Mouse (Mus musculus) intestine, postnatal 0 days (tissue): ENCODE measurements at regions not wholly inside any gene's neighbourhood (a gene's known extent, or its start where the extent isn't known, plus 50 kb on each side); places are given as distances from the start of the nearest gene placed in this dataset.

ENCODE experiments used
- ATAC-seq: fragments of 200-750 bp; cut with Nextera tagmentation; 2 replicates; pipeline ENCODE4 v1.8.0; 2017; ENCODE audit warnings: mild to moderate bottlenecking, moderate TSS enrichment, moderate library complexity
- H3K27ac ChIP-seq: fragments of 300-500 bp; sonication (generic); 2 replicates; pipeline ENCODE4 v1.5.1; 2014; ENCODE audit warnings: mild to moderate bottlenecking, low read depth, low read length, moderate library complexity
- H3K27me3 ChIP-seq: fragments of 300-500 bp; sonication (generic); replicated peaks from 2 replicates; pipeline ENCODE4 v1.6.1; 2014; ENCODE audit warnings: low read length, mixed read lengths; ENCODE audit not compliant: control insufficient read depth, insufficient read depth
- H3K36me3 ChIP-seq: fragments of 300-500 bp; sonication (generic); 2 replicates; pipeline ENCODE4 v1.6.1; 2014; ENCODE audit warnings: mild to moderate bottlenecking, moderate library complexity; ENCODE audit not compliant: control insufficient read depth, insufficient read depth
- H3K4me1 ChIP-seq: fragments of 300-500 bp; sonication (generic); replicated peaks from 2 replicates; pipeline ENCODE4 v1.6.1; 2014; ENCODE audit warnings: antibody characterized with exemption, low read length, mixed read lengths; ENCODE audit not compliant: control insufficient read depth, insufficient read depth
- H3K4me2 ChIP-seq: fragments of 300-500 bp; sonication (generic); replicated peaks from 2 replicates; pipeline ENCODE4 v1.6.1; 2014; ENCODE audit warnings: low read depth, mild to moderate bottlenecking, moderate library complexity
- H3K4me3 ChIP-seq: fragments of 300-500 bp; sonication (generic); 2 replicates; pipeline ENCODE4 v1.5.1; 2014; ENCODE audit warnings: low read depth, low read length
- H3K9ac ChIP-seq: fragments of 300-500 bp; sonication (generic); 2 replicates; pipeline ENCODE4 v1.6.1; 2014; ENCODE audit warnings: mild to moderate bottlenecking, low read depth, low read length
- H3K9me3 ChIP-seq: fragments of 300-500 bp; sonication (generic); 2 replicates; pipeline ENCODE4 v1.6.1; 2016; ENCODE audit warnings: mixed run types; ENCODE audit not compliant: control insufficient read depth
- CTCF ChIP-seq: sonication (generic); IDR thresholded peaks from 2 replicates; pipeline ENCODE4 v1.5.1; 2016; ENCODE audit warnings: low read depth, mild to moderate bottlenecking, control low read depth, antibody characterized with exemption, moderate library complexity
- WGBS: fragments of 180-500 bp; shearing (Covaris S2); extraction: QIAGEN DNeasy Blood & Tissue Kit; methylation state at CpG from one replicate; pipeline ENCODE4 v1.1.7; 2014; 5-methylcytosine and 5-hydroxymethylcytosine counted together

GRCm38 (mm10) chr7:136480641-136481202 is 413.7 kb upstream of the Mgmt start:
- Histone ChIP-seq H3K27me3 (no peaks in the 10 kb centered on the region; the same call in 1 of the 2 replicates), H3K4me3 (no peak overlapping the region), H3K4me2 (no peak overlapping the region), H3K9ac (no peak overlapping the region), H3K36me3 (no peaks in the 10 kb centered on the region), H3K4me1 (no peaks in the 10 kb centered on the region), H3K27ac (no peak overlapping the region), H3K9me3 (no peaks in the 10 kb centered on the region)
- TF ChIP-seq CTCF = no peak
- 73% methylated on average over 13 of the region's 13 CpGs for WGBS
- ATAC-seq = no peak

- no peaks in the 10 kb centered on the region; the same call in 1 of the 2 replicates for H3K27me3 ChIP-seq
- no peaks in the 10 kb centered on the region for H3K9me3 ChIP-seq
- H3K36me3 ChIP-seq = no peaks in the 10 kb centered on the region
- no peak for TF ChIP-seq CTCF
- H3K9ac ChIP-seq = no peak overlapping the region
- no peak for ATAC-seq
- no peak overlapping the region for H3K27ac ChIP-seq
- no peak overlapping the region for H3K4me3 ChIP-seq
- no peaks in the 10 kb centered on the region for H3K4me1 ChIP-seq
- no peak overlapping the region for H3K4me2 ChIP-seq
Measured at GRCm38 (mm10) chr7:136483237-136483636, 411.2 kb upstream of the Mgmt start.

- no peak overlapping the region for H3K27ac ChIP-seq
- no peaks in the 10 kb centered on the region for H3K36me3 ChIP-seq
- H3K4me2 ChIP-seq = no peak overlapping the region
- no peak for ATAC-seq
- H3K4me1 ChIP-seq = no peaks in the 10 kb centered on the region
- no peaks in the 10 kb centered on the region for H3K9me3 ChIP-seq
- H3K27me3 ChIP-seq = peaks cover 19% of the 10 kb centered on the region; the same call in 1 of the 2 replicates
- TF ChIP-seq CTCF = no peak
- H3K9ac ChIP-seq = no peak overlapping the region
- H3K4me3 ChIP-seq = no peak overlapping the region
- WGBS = 63% methylated on average over 5 of the region's 5 CpGs
Measured at GRCm38 (mm10) chr7:136487556-136487955, 406.9 kb upstream of the Mgmt start.

GRCm38 (mm10) chr7:136494862-136495261 is 399.6 kb upstream of the Mgmt start:
- WGBS = 54% methylated on average over 3 of the region's 3 CpGs
- ATAC-seq = no peak
- Histone ChIP-seq H3K27me3 (peaks cover 23% of the 10 kb centered on the region; the same call in 1 of the 2 replicates), H3K9me3 (no peaks in the 10 kb centered on the region), H3K4me1 (no peaks in the 10 kb centered on the region), H3K36me3 (no peaks in the 10 kb centered on the region), H3K4me3 (no peak overlapping the region), H3K27ac (no peak overlapping the region), H3K9ac (no peak overlapping the region), H3K4me2 (no peak overlapping the region)
- no peak for TF ChIP-seq CTCF

GRCm38 (mm10) chr7:136496335-136497242 is 397.8 kb upstream of the Mgmt start:
- Histone ChIP-seq H3K27me3 (peaks cover 7% of the 10 kb centered on the region; the same call in 1 of the 2 replicates), H3K27ac (no peak overlapping the region), H3K4me3 (no peak overlapping the region), H3K36me3 (no peaks in the 10 kb centered on the region), H3K9me3 (no peaks in the 10 kb centered on the region), H3K4me1 (no peaks in the 10 kb centered on the region), H3K4me2 (no peak overlapping the region), H3K9ac (no peak overlapping the region)
- no peak for ATAC-seq
- WGBS = 64% methylated on average over 19 of the region's 19 CpGs
- no peak for TF ChIP-seq CTCF

- Histone ChIP-seq H3K9ac (no peak overlapping the region), H3K4me3 (no peak overlapping the region), H3K4me1 (no peaks in the 10 kb centered on the region), H3K27ac (no peak overlapping the region), H3K9me3 (no peaks in the 10 kb centered on the region), H3K27me3 (peaks cover 6% of the 10 kb centered on the region; the same call in 1 of the 2 replicates), H3K36me3 (no peaks in the 10 kb centered on the region), H3K4me2 (no peak overlapping the region)
- ATAC-seq = no peak
- TF ChIP-seq CTCF = no peak
- 93% methylated on average over 4 of the region's 4 CpGs for WGBS
Measured at GRCm38 (mm10) chr7:136500059-136500458, 394.4 kb upstream of the Mgmt start.
